Mouse (Mus musculus): Measurements from ENCODE around the gene Nfil3. TPM values are rescaled to one million over a fixed set of nuclear protein-coding genes. Genes with fewer than 3 reads are reported as not detected.
A peak's percentile ranks its signal among the peaks of the same experiment; 100 is the strongest.

The Nfil3 gene
- polyA plus RNA-seq, 1 experiment from 2014 or later = 15.8 TPM

DNA sequence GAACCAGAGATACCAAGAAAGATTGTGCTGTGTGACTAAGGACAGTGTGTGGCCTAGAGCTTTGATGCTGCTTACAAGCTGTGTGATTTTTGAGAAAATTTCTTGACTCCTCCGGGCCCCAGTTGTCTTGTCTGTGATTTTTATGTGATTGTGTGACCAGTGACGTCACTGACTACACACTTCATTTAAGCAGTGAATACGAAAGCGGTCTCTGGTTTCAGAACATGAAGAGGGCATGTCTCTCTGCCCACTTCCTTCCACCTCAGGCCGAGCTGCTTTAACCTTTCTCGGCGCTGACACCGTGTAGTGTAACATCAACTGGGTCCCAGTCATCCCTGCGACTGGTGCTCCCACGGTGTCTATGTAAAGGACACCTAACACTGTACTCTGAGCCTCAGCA is 17.7 kb upstream of the Nfil3 start:
- ATAC-seq = no peak
- H3K36me3 ChIP-seq (ENCODE audit: control insufficient read depth, insufficient read depth) = no peaks in the 10 kb centered on the region
- no peak for TF ChIP-seq CTCF (IDR thresholded peaks at IDR 0.05; ENCODE audit: low read depth)
- 86% methylated on average over 10 of the region's 10 CpGs for WGBS
- H3K4me1 ChIP-seq (replicated peaks; ENCODE audit: control insufficient read depth, insufficient read depth, low read length) = no peaks in the 10 kb centered on the region
- no peaks in the 10 kb centered on the region for H3K27me3 ChIP-seq (replicated peaks; ENCODE audit: control insufficient read depth, insufficient read depth, low read length)
- no peak overlapping the region for H3K27ac ChIP-seq (ENCODE audit: low read depth, low read length)
- H3K4me2 ChIP-seq (replicated peaks; ENCODE audit: low read depth) = no peak overlapping the region
- H3K4me3 ChIP-seq (ENCODE audit: low read depth, low read length) = no peak overlapping the region
- no peaks in the 10 kb centered on the region for H3K9me3 ChIP-seq (ENCODE audit: control insufficient read depth)
- H3K9ac ChIP-seq (ENCODE audit: low read depth, low read length) = no peak overlapping the region

DNA sequence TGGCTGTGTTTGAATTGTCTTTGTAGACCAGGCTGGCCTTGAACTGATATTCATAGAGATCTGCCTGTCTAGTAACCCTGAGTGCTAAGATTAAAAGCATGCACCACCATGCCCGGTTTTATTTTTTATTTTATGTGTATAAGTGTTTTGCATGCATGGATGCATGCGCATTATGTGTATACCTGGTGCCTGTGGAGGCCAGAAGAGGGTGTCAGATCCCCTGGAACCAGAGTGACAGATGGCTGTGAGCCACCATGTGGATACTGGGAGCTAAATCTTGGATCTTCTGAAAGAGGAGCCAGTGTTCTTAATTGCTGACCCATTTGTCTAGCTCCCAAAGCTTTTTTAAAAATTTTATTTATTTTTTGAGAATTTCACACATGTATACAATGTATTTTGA is 16.9 kb upstream of the Nfil3 start:
- no peak overlapping the region for H3K27ac ChIP-seq (ENCODE audit: low read depth, low read length)
- no peaks in the 10 kb centered on the region for H3K36me3 ChIP-seq (ENCODE audit: control insufficient read depth, insufficient read depth)
- H3K27me3 ChIP-seq (replicated peaks; ENCODE audit: control insufficient read depth, insufficient read depth, low read length) = no peaks in the 10 kb centered on the region
- TF ChIP-seq CTCF (IDR thresholded peaks at IDR 0.05; ENCODE audit: low read depth) = 0 out of 2 replicates have a peak, but pooled peaks have one; percentile 3
- no peak overlapping the region for H3K9ac ChIP-seq (ENCODE audit: low read depth, low read length)
- H3K9me3 ChIP-seq (ENCODE audit: control insufficient read depth) = no peaks in the 10 kb centered on the region
- no peaks in the 10 kb centered on the region for H3K4me1 ChIP-seq (replicated peaks; ENCODE audit: control insufficient read depth, insufficient read depth, low read length)
- H3K4me3 ChIP-seq (ENCODE audit: low read depth, low read length) = no peak overlapping the region
- ATAC-seq = no peak
- H3K4me2 ChIP-seq (replicated peaks; ENCODE audit: low read depth) = no peak overlapping the region
- WGBS = 77% methylated on average over 2 of the region's 2 CpGs

DNA sequence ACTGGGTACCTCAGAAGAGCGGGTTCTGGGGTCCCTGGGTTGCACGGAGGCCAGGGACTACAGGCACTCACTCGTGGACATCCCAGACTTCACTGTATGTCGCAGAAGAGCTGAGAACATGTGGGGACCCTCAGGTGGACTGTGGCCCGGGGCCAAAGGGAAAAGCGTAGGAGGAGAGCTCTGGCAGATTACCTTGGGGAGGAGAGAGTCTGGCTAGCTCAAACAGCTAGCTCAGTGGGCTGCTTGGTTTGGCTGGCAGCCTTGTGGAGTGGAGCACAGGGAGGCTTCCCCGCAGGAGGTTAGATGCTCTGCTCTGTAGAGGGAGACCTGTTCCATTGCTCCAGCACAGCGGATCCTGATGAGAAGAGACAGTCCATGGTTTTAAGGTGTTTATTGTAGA is 15.3 kb upstream of the Nfil3 start:
- ATAC-seq = no peak
- no peak overlapping the region for H3K9ac ChIP-seq (ENCODE audit: low read depth, low read length)
- H3K9me3 ChIP-seq (ENCODE audit: control insufficient read depth) = no peaks in the 10 kb centered on the region
- H3K27ac ChIP-seq (ENCODE audit: low read depth, low read length) = no peak overlapping the region
- no peaks in the 10 kb centered on the region for H3K27me3 ChIP-seq (replicated peaks; ENCODE audit: control insufficient read depth, insufficient read depth, low read length)
- H3K4me1 ChIP-seq (replicated peaks; ENCODE audit: control insufficient read depth, insufficient read depth, low read length) = no peaks in the 10 kb centered on the region
- 80% methylated on average over 8 of the region's 8 CpGs for WGBS
- no peak for TF ChIP-seq CTCF (IDR thresholded peaks at IDR 0.05; ENCODE audit: low read depth)
- no peak overlapping the region for H3K4me3 ChIP-seq (ENCODE audit: low read depth, low read length)
- no peak overlapping the region for H3K4me2 ChIP-seq (replicated peaks; ENCODE audit: low read depth)
- no peaks in the 10 kb centered on the region for H3K36me3 ChIP-seq (ENCODE audit: control insufficient read depth, insufficient read depth)

DNA sequence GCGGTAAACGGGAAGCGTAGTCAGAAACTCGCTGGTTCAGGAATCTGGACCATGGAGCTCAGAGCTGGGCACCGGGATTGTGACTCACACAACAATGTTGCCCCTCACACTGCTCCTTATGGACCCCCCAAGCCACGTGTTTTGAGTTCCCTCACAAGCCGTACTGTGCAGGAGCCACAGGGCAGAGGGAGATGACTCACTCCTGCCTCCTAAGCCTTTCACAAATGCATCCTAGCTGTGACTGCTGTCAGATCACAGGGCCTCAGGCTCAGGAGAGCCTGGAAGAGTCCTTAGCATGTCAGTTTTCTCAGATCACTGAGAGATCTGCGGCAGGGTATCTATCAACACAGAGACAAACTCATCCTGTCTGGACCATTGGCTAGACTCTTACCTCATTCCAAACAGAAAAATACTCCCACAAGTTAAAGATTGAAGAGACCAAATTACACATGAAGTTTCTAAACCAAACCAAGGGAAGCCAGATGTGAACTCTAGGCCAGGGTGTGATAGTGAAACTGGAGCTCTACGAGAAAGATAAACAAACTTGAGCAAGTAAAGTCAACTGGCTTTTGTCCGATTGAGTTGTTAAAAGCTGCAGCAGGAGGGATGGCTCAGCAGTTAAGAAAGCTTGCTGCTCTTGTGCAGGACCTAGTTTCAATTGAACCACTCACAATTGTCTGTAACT is 13.5 kb upstream of the Nfil3 start:
- H3K9me3 ChIP-seq (ENCODE audit: control insufficient read depth) = no peaks in the 10 kb centered on the region
- no peaks in the 10 kb centered on the region for H3K4me1 ChIP-seq (replicated peaks; ENCODE audit: control insufficient read depth, insufficient read depth, low read length)
- H3K4me3 ChIP-seq (ENCODE audit: low read depth, low read length) = no peak overlapping the region
- 57% methylated on average over 10 of the region's 10 CpGs for WGBS
- no peaks in the 10 kb centered on the region for H3K27me3 ChIP-seq (replicated peaks; ENCODE audit: control insufficient read depth, insufficient read depth, low read length)
- H3K9ac ChIP-seq (ENCODE audit: low read depth, low read length) = no peak overlapping the region
- H3K27ac ChIP-seq (ENCODE audit: low read depth, low read length) = no peak overlapping the region
- no peaks in the 10 kb centered on the region for H3K36me3 ChIP-seq (ENCODE audit: control insufficient read depth, insufficient read depth)
- no peak for TF ChIP-seq CTCF (IDR thresholded peaks at IDR 0.05; ENCODE audit: low read depth)
- no peak overlapping the region for H3K4me2 ChIP-seq (replicated peaks; ENCODE audit: low read depth)
- no peak for ATAC-seq

DNA sequence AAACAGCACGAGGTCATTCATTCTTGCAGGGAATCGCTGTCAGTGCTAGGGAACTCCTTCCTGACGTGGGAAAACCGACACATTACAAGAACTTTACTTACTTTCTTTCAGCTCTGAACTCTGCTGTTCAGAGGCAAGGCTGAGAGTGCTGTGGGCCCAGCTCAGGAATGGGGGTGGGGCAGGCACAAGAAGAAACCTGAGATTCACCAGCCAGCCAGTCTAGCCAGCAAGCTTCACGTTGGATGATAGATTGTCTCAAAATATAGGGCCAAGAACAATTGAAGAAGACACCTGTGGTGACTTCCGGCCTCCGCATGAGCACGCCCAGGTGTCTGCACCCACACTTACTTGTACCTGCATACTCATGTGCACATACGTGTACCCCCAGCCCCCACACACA is 9.3 kb upstream of the Nfil3 start:
- H3K4me1 ChIP-seq (replicated peaks; ENCODE audit: control insufficient read depth, insufficient read depth, low read length) = no peaks in the 10 kb centered on the region
- H3K27me3 ChIP-seq (replicated peaks; ENCODE audit: control insufficient read depth, insufficient read depth, low read length) = no peaks in the 10 kb centered on the region
- 55% methylated on average over 9 of the region's 9 CpGs for WGBS
- TF ChIP-seq CTCF (IDR thresholded peaks at IDR 0.05; ENCODE audit: low read depth) = no peak
- ATAC-seq = no peak
- no peak overlapping the region for H3K4me3 ChIP-seq (ENCODE audit: low read depth, low read length)
- H3K27ac ChIP-seq (ENCODE audit: low read depth, low read length) = no peak overlapping the region
- no peak overlapping the region for H3K4me2 ChIP-seq (replicated peaks; ENCODE audit: low read depth)
- H3K36me3 ChIP-seq (ENCODE audit: control insufficient read depth, insufficient read depth) = no peaks in the 10 kb centered on the region
- H3K9me3 ChIP-seq (ENCODE audit: control insufficient read depth) = no peaks in the 10 kb centered on the region
- no peak overlapping the region for H3K9ac ChIP-seq (ENCODE audit: low read depth, low read length)

DNA sequence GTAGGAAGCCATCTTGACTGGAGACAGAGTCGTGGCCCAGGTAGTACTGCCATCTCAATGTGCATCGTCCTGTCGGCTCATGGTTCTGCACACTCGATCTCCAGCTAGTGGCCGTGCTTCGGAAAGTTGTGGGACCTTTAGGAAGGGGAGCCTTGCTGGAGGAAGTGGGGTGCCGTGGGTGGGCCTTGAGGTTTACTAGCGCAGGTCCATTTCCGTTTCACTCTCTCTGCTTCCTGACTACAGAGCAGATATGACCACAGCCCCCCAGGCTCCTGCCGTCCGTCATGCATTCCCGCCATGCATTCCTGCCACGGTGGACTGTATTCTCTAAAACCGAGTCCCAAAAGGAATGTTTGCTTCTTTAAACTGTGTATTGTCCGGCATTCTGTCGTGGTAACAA is 8.1 kb upstream of the Nfil3 start:
- Histone ChIP-seq H3K27ac (ENCODE audit: low read depth, low read length) (no peak overlapping the region), H3K36me3 (ENCODE audit: control insufficient read depth, insufficient read depth) (no peaks in the 10 kb centered on the region), H3K27me3 (replicated peaks; ENCODE audit: control insufficient read depth, insufficient read depth, low read length) (no peaks in the 10 kb centered on the region), H3K4me1 (replicated peaks; ENCODE audit: control insufficient read depth, insufficient read depth, low read length) (no peaks in the 10 kb centered on the region), H3K4me2 (replicated peaks; ENCODE audit: low read depth) (no peak overlapping the region), H3K4me3 (ENCODE audit: low read depth, low read length) (no peak overlapping the region), H3K9ac (ENCODE audit: low read depth, low read length) (no peak overlapping the region), H3K9me3 (ENCODE audit: control insufficient read depth) (no peaks in the 10 kb centered on the region)
- WGBS = 82% methylated on average over 16 of the region's 16 CpGs
- no peak for ATAC-seq
- TF ChIP-seq CTCF (IDR thresholded peaks at IDR 0.05; ENCODE audit: low read depth) = no peak

DNA sequence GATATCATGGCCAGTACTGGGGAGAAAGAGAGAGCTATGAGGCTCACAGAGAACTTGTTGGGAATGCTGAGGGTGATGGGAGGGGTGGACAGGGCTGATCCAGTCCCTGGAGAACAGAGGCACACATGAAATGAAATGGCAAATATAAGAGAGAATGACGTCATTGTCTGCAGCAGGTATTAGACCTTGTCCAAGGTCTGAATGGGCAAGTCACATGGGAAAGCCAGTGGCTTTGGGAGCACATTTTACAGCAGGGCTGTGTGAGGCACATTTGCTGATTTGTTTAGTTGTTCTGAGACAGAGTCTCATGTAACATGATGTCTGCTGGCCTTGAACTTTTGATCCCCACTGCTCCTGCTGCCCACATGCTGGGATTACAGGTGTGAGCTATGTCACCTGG is 7.0 kb upstream of the Nfil3 start:
- Histone ChIP-seq H3K27me3 (replicated peaks; ENCODE audit: control insufficient read depth, insufficient read depth, low read length) (no peaks in the 10 kb centered on the region), H3K4me3 (ENCODE audit: low read depth, low read length) (no peak overlapping the region), H3K4me1 (replicated peaks; ENCODE audit: control insufficient read depth, insufficient read depth, low read length) (no peaks in the 10 kb centered on the region), H3K27ac (ENCODE audit: low read depth, low read length) (no peak overlapping the region), H3K4me2 (replicated peaks; ENCODE audit: low read depth) (no peak overlapping the region), H3K9ac (ENCODE audit: low read depth, low read length) (no peak overlapping the region), H3K9me3 (ENCODE audit: control insufficient read depth) (no peaks in the 10 kb centered on the region), H3K36me3 (ENCODE audit: control insufficient read depth, insufficient read depth) (no peaks in the 10 kb centered on the region)
- peak; percentile 70 for ATAC-seq
- no peak for TF ChIP-seq CTCF (IDR thresholded peaks at IDR 0.05; ENCODE audit: low read depth)
- WGBS = 38% methylated on average over 1 of the region's 1 CpGs
